Mouse (Mus musculus) liver (tissue): ENCODE measurements around the gene Kcnf1.

ENCODE experiments used
- DNase-seq: peaks from one replicate; pipeline ENCODE4 v3.0.0-alpha.2; 2020; ENCODE audit warnings: mixed read lengths

The Kcnf1 gene

GRCm38 (mm10) chr12:17176757-17177092 is at the start of gene Kcnf1:
TSS of gene Kcnf1 (minus strand) at chr12:17176888.
- DNase-seq: no peak

GRCm38 (mm10) chr12:17225012-17225411 is 48.3 kb upstream of the Kcnf1 start:
- no peak for DNase-seq

DNA sequence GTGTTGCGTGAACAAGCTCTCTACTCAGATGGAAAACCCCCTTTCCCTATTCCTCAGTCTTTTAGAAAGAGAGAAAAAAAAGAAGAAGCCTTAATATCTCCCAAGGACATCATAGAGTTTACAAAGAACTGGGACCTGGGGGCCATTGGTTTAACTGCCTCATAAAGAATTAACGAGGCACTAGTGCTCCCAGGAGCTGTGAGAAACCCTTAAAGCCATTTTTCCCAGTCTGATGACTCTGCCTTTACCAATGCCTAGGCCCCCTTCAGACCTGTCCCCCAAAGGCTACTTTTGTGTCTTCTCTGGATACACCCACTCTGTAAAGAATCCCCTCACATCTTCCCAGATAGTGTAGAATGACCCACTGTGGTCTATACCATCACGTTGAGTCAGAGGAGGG is 46.4 kb upstream of the Kcnf1 start:
- no peak for DNase-seq

GRCm38 (mm10) chr12:17221891-17222428 is 45.3 kb upstream of the Kcnf1 start:
- DNase-seq: no peak

DNA sequence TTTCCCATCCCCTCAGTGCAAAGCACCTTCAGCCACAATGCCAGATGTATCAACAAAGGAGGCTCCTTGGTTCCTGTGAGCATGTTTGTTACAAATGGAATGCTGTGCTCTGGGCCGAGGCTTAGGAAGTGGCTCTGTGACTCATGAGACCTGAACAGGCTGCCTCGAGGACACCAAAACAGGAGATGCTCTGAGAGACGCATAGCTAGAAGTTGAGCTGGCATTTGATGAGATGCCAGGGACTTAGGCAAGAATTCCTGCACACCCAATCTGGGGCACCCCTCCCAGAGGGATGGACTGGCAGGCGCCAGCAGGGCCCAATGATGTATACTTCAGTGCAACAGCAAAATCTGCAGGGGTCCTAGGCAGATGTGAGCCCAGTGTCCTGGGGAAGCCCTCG is 43.9 kb upstream of the Kcnf1 start:
- DNase-seq: no peak

GRCm38 (mm10) chr12:17219107-17219506 is 42.4 kb upstream of the Kcnf1 start:
- no peak for DNase-seq

DNA sequence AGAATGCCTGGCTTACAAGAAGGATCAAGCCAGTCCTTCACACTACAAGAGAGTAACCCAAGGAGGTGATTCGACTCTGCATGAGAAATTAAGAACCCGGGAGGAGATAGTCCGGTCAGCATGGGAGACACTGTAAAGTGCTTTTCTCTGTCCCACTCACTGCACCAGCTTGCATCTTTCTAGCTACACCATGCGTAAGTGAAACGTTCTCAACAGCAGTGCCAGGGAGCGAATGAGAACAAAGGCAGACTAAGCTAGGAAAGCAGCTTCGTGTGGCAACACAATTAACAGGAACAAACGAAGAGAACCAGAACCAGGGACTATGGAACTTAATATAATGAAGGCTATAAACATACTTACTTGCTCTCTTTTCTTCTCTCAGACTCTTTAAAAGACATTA is 41.7 kb upstream of the Kcnf1 start:
- no peak for DNase-seq

GRCm38 (mm10) chr12:17215751-17216150 is 39.1 kb upstream of the Kcnf1 start:
- DNase-seq: no peak

GRCm38 (mm10) chr12:17202492-17203322 is 26.0 kb upstream of the Kcnf1 start:
- DNase-seq: no peak

DNA sequence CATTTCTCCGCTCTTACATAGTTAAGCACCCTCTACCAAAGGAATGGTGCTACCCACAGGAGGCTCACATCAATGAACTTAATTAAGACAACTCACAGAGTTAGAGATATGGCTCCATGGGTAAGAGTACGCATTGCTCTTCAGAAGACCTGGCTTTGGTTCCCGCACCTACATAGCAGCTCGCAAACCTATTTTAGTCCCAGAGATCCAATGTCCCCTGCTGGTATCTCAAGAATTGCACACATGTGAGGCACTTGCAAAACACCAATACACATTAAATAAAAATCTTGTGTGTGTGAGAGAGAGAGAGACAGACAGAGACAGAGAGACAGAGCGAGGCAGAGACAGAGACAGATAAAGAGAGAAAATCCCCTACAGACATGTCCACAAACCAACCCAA is 21.9 kb upstream of the Kcnf1 start:
- DNase-seq: no peak

DNA sequence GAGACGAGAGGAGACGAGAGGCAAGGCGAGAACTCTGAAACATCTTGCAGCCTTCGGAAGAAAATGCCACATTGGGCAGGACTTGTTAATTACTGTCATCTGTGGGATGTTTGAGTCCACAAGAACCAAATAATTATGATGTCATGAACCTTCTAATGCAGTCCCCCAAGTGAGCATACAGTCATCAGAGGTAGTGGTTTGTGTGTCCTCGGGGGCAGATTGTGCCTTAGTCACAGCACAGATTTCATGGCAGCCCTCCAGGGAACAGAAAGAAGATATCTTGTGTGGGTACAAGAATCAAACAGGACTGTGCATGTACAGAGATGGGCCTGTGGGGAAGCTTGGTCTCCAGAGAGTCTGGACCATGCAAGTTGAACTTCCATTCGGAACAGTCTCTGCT is 17.5 kb upstream of the Kcnf1 start:
- no peak for DNase-seq

DNA sequence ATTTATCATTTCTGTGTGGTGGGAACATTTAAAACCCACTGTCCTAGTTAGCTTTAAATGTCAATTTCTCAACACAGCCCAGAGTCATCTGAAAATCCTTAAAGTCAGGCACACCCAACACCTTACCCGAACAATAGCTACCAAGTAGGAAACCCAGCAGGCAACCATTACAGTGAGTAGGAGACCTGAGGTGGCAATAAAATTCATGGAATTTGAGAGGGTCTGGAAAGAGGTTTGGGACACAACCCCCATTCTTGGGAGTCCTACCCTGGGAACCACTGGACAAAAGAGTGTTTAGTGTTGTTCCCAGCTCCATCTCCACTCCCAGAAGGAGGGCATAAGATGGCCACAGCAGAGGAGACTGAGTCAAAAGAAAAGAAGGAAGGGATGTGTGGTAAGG is 16.6 kb upstream of the Kcnf1 start:
- DNase-seq: no peak

DNA sequence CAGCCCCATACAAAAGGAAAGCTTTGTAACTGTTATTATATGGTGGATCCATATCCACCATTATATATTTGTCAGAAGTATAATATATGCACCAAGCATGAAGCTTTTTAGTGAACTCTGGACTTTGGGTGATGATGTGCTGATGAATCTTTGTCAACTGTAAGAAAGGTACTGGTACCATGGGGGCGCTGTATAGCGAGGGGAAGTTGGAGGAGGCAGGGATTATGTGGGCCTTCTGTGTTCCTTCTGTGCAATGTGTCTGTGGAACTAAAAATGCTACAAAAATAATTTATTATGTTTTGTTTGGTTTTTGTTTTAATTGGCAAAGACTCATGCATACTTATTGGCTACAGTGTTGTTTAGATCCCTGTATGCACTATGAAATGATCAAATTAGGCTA is 16.2 kb upstream of the Kcnf1 start:
- no peak for DNase-seq

- peak; percentile 13 for DNase-seq
Observed at GRCm38 (mm10) chr12:17184303-17184775, 7.7 kb upstream of the Kcnf1 start.

DNA sequence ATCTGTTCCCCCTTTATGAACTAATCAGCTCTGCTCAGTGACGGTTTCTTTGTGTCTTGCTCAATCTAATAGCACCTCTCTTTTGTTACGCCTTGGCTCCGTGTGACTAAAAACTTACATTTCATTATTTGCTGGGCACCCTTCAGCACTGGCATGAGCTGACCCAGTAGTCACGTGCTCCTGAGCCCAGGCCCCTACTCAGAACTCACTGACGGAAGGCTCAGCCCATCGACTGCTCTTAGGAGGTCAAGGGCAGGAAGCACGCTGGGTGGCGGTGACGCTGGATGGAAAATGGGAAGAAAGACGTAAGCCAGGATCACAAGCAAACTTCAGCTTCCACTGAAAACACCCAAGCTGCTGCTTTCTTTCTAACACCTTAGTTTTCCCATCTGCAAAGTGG is 7.1 kb upstream of the Kcnf1 start:
- DNase-seq: no peak

- DNase-seq: peak; percentile 8
Observed at GRCm38 (mm10) chr12:17176041-17176756, 489 bp downstream of the Kcnf1 start.

GRCm38 (mm10) chr12:17175531-17175951 is 1.1 kb downstream of the Kcnf1 start:
- no peak for DNase-seq

DNA sequence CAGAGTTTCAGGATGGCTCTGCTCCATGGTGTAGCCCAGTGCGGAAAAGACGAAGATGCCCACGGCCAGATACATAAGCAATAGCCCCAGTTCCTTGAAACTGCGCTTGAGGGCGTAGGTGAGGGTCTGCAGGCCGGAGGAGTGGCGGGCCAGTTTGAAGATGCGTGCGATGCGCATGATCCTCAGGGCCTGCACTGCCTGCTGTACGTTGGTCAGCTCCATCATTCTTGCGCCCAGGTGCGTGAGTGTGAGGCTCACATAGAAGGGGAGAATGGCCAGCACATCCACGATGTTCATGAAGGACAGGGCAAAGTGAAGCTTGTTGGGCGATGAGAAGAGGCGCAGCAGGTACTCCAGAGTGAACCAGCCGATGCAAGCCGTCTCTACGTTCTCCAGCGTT is 1.6 kb downstream of the Kcnf1 start:
- no peak for DNase-seq

DNA sequence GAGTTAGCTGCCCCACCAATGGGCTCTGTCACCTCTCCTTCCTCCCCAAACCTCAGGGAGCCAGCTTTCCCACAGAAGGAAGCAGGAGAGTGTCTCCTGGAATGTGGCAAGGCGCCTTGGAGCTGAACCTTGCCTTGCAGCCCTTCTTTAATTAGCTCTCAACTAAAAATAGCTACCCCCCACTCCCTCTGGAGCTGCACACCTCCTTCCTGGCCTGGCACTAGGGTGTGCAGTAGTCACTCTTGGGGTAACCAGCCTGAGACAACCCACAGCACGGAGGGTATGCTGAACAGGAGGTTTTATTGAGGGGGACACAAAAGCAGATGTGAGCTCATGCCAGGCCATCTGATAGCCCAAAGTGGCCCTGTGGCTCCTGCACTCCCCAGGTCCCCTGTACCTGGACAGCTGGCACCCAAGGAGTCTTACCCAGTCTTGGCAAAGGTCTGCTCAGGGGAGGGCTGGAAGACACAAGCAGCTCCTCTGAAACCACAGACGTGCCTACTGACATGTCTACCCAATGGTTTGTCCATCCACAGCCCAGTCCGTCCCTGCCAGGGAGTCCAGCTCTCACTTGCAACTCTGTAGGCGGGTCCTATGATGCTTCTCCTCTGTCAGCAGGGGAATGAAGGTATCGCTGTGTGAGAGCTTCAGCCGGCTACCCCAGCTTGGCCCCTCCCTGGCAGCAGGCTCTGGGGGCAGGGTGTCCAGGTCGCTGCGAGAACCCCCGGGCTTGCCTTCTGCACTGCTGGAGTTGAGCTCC is 2.4 kb downstream of the Kcnf1 start:
- no peak for DNase-seq

- no peak for DNase-seq
Observed at GRCm38 (mm10) chr12:17170406-17170805, 6.3 kb downstream of the Kcnf1 start.

GRCm38 (mm10) chr12:17166116-17166515 is 10.6 kb downstream of the Kcnf1 start:
- no peak for DNase-seq

- no peak for DNase-seq
Observed at GRCm38 (mm10) chr12:17163996-17164395, 12.7 kb downstream of the Kcnf1 start.

GRCm38 (mm10) chr12:17159549-17159948 is 17.1 kb downstream of the Kcnf1 start:
- no peak for DNase-seq
